Mouse (Mus musculus): ENCODE data around the gene M1ap.

DNA sequence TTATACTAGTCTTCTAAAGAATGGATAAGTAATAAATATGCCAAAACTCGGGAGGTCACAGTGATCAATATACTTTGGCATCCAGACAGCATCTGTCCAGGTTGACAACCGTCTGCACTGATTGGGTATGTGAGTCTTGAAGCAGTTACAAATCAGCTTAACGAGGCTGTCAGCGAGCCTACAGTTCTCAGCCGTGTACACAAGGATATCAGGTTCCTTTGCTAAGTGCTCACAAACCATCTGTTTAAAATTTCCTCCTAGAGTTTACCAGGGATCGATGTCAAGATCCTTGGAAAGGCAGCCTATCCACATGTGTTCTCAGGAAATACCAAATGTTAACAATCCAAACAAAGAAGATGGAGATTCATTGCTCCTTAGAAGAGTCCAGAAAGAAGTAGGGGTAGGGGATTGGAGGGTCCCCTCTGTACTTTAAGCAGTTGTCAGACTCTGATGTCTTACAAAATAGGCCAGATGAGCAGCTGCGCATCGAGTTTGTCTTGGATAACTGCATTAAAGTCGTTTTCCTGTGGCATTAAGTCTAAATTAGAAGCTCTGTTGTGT is 40.8 kb downstream of the M1ap start:
- TF ChIP-seq CTCF (IDR thresholded peaks at IDR 0.05; ENCODE audit: borderline replicate concordance, insufficient read depth, low read length) (no peak), POLR2A (IDR thresholded peaks at IDR 0.05; ENCODE audit: low read depth, low read length) (no peak)

Measured in embryonic fibroblast, embryonic 13.5 days (primary cell).